ENCODE assay signal across 34 mouse cellular contexts in genomic region chr5:145123396-145123795, GRCm38 (mm10). TPM values are rescaled to one million over a fixed set of nuclear protein-coding genes. Genes with fewer than 3 reads are reported as not detected.
"Had no signal": no experiment of that assay in that cellular context is flagged by ENCODE, and none has a peak within 500 bp of the region (broad histone marks: within the 10 kb centered on the region; RNA-seq: fewer than 3 reads in every experiment).

No protein-coding gene starts in this region.

- H3K4me2 ChIP-seq: embryonic facial prominence, embryonic 12.5 days; embryonic facial prominence, embryonic 13.5 days; embryonic facial prominence, embryonic 15.5 days; forebrain, embryonic 12.5 days; forebrain, embryonic 13.5 days; forebrain, embryonic 15.5 days had no signal

- H3K9me3 ChIP-seq: embryonic facial prominence, embryonic 12.5 days; embryonic facial prominence, embryonic 13.5 days; embryonic facial prominence, embryonic 15.5 days; forebrain, embryonic 10.5 days; forebrain, embryonic 13.5 days; forebrain, embryonic 15.5 days had no signal

- ATAC-seq: forebrain, embryonic 13.5 days; forebrain, embryonic 14.5 days; forebrain, embryonic 16.5 days; forebrain, postnatal 0 days had no signal

- H3K9ac ChIP-seq: embryonic facial prominence, embryonic 12.5 days; embryonic facial prominence, embryonic 13.5 days; embryonic facial prominence, embryonic 15.5 days; forebrain, embryonic 12.5 days; forebrain, embryonic 13.5 days; forebrain, embryonic 15.5 days; forebrain, postnatal 0 days had no signal

- H3K4me1 ChIP-seq: forebrain, embryonic 12.5 days; forebrain, embryonic 13.5 days; forebrain, embryonic 15.5 days had no signal

- H3K27me3 ChIP-seq: embryonic facial prominence, embryonic 12.5 days; embryonic facial prominence, embryonic 13.5 days; embryonic facial prominence, embryonic 15.5 days; forebrain, embryonic 12.5 days; forebrain, embryonic 13.5 days; forebrain, embryonic 15.5 days had no signal

- H3K27ac ChIP-seq: embryonic facial prominence, embryonic 10.5 days; embryonic facial prominence, embryonic 12.5 days; embryonic facial prominence, embryonic 13.5 days; embryonic facial prominence, embryonic 15.5 days; forebrain, embryonic 10.5 days; forebrain, embryonic 12.5 days; forebrain, embryonic 13.5 days; forebrain, embryonic 15.5 days; gastrocnemius, adult 2 months had no signal

- DNase-seq: cerebellum, adult 18-20 months; cerebellum, adult 2 months; cerebellum, adult 8-10 months; cerebellum, adult 9-10 months; cerebellum, adult 9-11 months; cerebellum, postnatal 10 days; cerebellum, postnatal 14 days; cerebellum, postnatal 25 days; cerebellum, postnatal 36 days; embryo, embryonic 11 days; forebrain, postnatal 0 days; gastrocnemius, adult 2 months; gastrocnemius, postnatal 10 days; gastrocnemius, postnatal 14 days; gastrocnemius, postnatal 25 days; gastrocnemius, postnatal 36 days; heart, adult 18-20 months had no signal

- H3K4me3 ChIP-seq: embryonic facial prominence, embryonic 10.5 days; embryonic facial prominence, embryonic 12.5 days; embryonic facial prominence, embryonic 13.5 days; embryonic facial prominence, embryonic 15.5 days; erythroblast, embryonic 14.5 days; forebrain, embryonic 10.5 days; forebrain, embryonic 12.5 days; forebrain, embryonic 13.5 days; forebrain, embryonic 15.5 days; gastrocnemius, adult 2 months had no signal

RNA-seq across cellular contexts. Expression of gene Kpna7, which starts 39.6 kb away (rescaled TPM):
- polyA plus RNA-seq: cerebellum, adult 2 months; cortical plate, adult 2 months; embryonic facial prominence, embryonic 11.5 days; embryonic facial prominence, embryonic 12.5 days; embryonic facial prominence, embryonic 13.5 days; embryonic facial prominence, embryonic 14.5 days; embryonic facial prominence, embryonic 15.5 days; erythroblast, embryonic 14.5 days; forebrain, embryonic 10.5 days; forebrain, embryonic 11.5 days; forebrain, embryonic 12.5 days; forebrain, embryonic 13.5 days; forebrain, embryonic 14.5 days; forebrain, embryonic 15.5 days; forebrain, embryonic 16.5 days; forebrain, postnatal 0 days; frontal cortex, adult 2 months; gonadal fat pad, adult 2 months had no signal
